Comparison of ENCODE assay signal across 7 mouse cellular contexts in genomic region chr13:3359751-3360260, GRCm38 (mm10).
DNase-seq lines count a peak whose midpoint lies in the region; ATAC-seq and TF ChIP-seq lines count a peak whose summit lies in the region.
"Not testable (repeated sequence)": the region's sequence is repeated elsewhere in the genome, so short reads cannot be mapped to it uniquely, and the experiment has no call there.

No protein-coding gene starts in this region.

- ATAC-seq in embryonic facial prominence, embryonic 15.5 days (ENCODE audit: insufficient number of reproducible peaks, low FRiP score, low TSS enrichment, low read depth); heart, embryonic 15.5 days (replicated peaks; ENCODE audit: insufficient number of reproducible peaks, insufficient read depth, low FRiP score, low read depth); limb, embryonic 13.5 days (ENCODE audit: low FRiP score, low read depth): not testable (repeated sequence)

- peak overlapping the region; percentile 99 for H3K4me2 ChIP-seq in embryonic facial prominence, embryonic 15.5 days (replicated peaks)
- H3K4me2 ChIP-seq in heart, embryonic 15.5 days = peak overlapping the region; percentile 100
- peak overlapping the region; percentile 97 for H3K4me2 ChIP-seq in limb, embryonic 13.5 days (replicated peaks)

- not testable (repeated sequence) for H3K9me3 ChIP-seq in embryonic facial prominence, embryonic 15.5 days (replicated peaks); heart, embryonic 15.5 days (replicated peaks); limb, embryonic 13.5 days

- not testable (repeated sequence) for H3K9ac ChIP-seq in embryonic facial prominence, embryonic 15.5 days
- H3K9ac ChIP-seq in heart, embryonic 15.5 days = peak overlapping the region; percentile 53; the same call in 1 of the 2 replicates
- 0 out of 2 replicates have a peak overlapping the region, but pooled peaks have one; percentile 58 for H3K9ac ChIP-seq in limb, embryonic 13.5 days

- not testable (repeated sequence) for H3K36me3 ChIP-seq in embryonic facial prominence, embryonic 15.5 days; heart, embryonic 15.5 days; limb, embryonic 13.5 days

- peaks cover 39% of the 10 kb centered on the region for H3K27me3 ChIP-seq in embryonic facial prominence, embryonic 15.5 days
- peaks cover 41% of the 10 kb centered on the region for H3K27me3 ChIP-seq in heart, embryonic 15.5 days
- H3K27me3 ChIP-seq in limb, embryonic 13.5 days = peaks cover 63% of the 10 kb centered on the region

- TF ChIP-seq POLR2A in olfactory bulb, adult 2 months (IDR thresholded peaks at IDR 0.05; ENCODE audit: insufficient read depth, low read depth, low read length) = not testable (repeated sequence)

- H3K4me3 ChIP-seq in embryonic facial prominence, embryonic 15.5 days (replicated peaks) = peak overlapping the region; percentile 54
- peak overlapping the region; percentile 72 for H3K4me3 ChIP-seq in heart, embryonic 15.5 days
- H3K4me3 ChIP-seq in limb, embryonic 13.5 days = peak overlapping the region; percentile 54
- H3K4me3 ChIP-seq in olfactory bulb, adult 2 months (ENCODE audit: insufficient read depth, low read depth, low read length) = peak overlapping the region; percentile 41; the same call in 1 of the 2 replicates

- peaks cover 33% of the 10 kb centered on the region for H3K4me1 ChIP-seq in embryonic facial prominence, embryonic 15.5 days
- H3K4me1 ChIP-seq in heart, embryonic 15.5 days (replicated peaks) = peaks cover 29% of the 10 kb centered on the region
- H3K4me1 ChIP-seq in limb, embryonic 13.5 days = peaks cover 18% of the 10 kb centered on the region
- peaks cover 31% of the 10 kb centered on the region for H3K4me1 ChIP-seq in olfactory bulb, adult 2 months (ENCODE audit: control insufficient read depth, insufficient read depth, low read length)

- TF ChIP-seq CTCF in olfactory bulb, adult 2 months (IDR thresholded peaks at IDR 0.05; ENCODE audit: insufficient read depth, low read depth, low read length) = not testable (repeated sequence)

- H3K27ac ChIP-seq in embryonic facial prominence, embryonic 15.5 days (replicated peaks); heart, embryonic 15.5 days; limb, embryonic 13.5 days; olfactory bulb, adult 2 months (ENCODE audit: insufficient read depth, low read depth, low read length): not testable (repeated sequence)

- peak; percentile 16 for DNase-seq in cerebellum, adult 11 months
- peak; percentile 62 for DNase-seq in kidney, adult 18-20 months
- DNase-seq in lung, postnatal 4 days = peak; percentile 38 to 43

- WGBS in embryonic facial prominence, embryonic 15.5 days = 1% methylated on average over 35 of the region's 35 CpGs
- WGBS in heart, embryonic 15.5 days = under 1% methylated on average over 35 of the region's 35 CpGs
- WGBS in limb, embryonic 13.5 days = under 1% methylated on average over 35 of the region's 35 CpGs
- 1% methylated on average over 35 of the region's 35 CpGs for WGBS in olfactory bulb, adult 2 months
